Mouse (Mus musculus) stomach, postnatal 0 days (tissue): ENCODE measurements around the gene Mpo.

Experiments used
- CTCF ChIP-seq: IDR thresholded peaks from 2 replicates; pipeline ENCODE4 v1.5.1; 2016; ENCODE audit warnings: antibody characterized with exemption, low read depth, mild to moderate bottlenecking, moderate library complexity
- EP300 ChIP-seq: optimal IDR thresholded peaks from 2 replicates; pipeline ENCODE3; 2016; ENCODE audit warnings: antibody characterized with exemption

GRCm38 (mm10) chr11:87754603-87755002, 38.8 kb upstream of the Mpo start:
- TF ChIP-seq CTCF (no peak), EP300 (no peak)
